Mouse (Mus musculus) intestine, postnatal 0 days (tissue): ENCODE measurements around the gene Fam110a. TPM values are rescaled to one million over a fixed set of nuclear protein-coding genes. Genes with fewer than 3 reads are reported as not detected.
A peak's percentile ranks its signal among the peaks of the same experiment; 100 is the strongest.

Experiments used
- ATAC-seq: fragments of 200-750 bp; cut with Nextera tagmentation; 2 replicates; pipeline ENCODE4 v1.8.0; 2017; ENCODE audit warnings: mild to moderate bottlenecking, moderate TSS enrichment, moderate library complexity
- H3K27ac ChIP-seq: fragments of 300-500 bp; sonication (generic); 2 replicates; pipeline ENCODE4 v1.5.1; 2014; ENCODE audit warnings: mild to moderate bottlenecking, low read depth, low read length, moderate library complexity
- H3K27me3 ChIP-seq: fragments of 300-500 bp; sonication (generic); replicated peaks from 2 replicates; pipeline ENCODE4 v1.6.1; 2014; ENCODE audit warnings: low read length, mixed read lengths; ENCODE audit not compliant: control insufficient read depth, insufficient read depth
- H3K36me3 ChIP-seq: fragments of 300-500 bp; sonication (generic); 2 replicates; pipeline ENCODE4 v1.6.1; 2014; ENCODE audit warnings: mild to moderate bottlenecking, moderate library complexity; ENCODE audit not compliant: control insufficient read depth, insufficient read depth
- H3K4me1 ChIP-seq: fragments of 300-500 bp; sonication (generic); replicated peaks from 2 replicates; pipeline ENCODE4 v1.6.1; 2014; ENCODE audit warnings: antibody characterized with exemption, low read length, mixed read lengths; ENCODE audit not compliant: control insufficient read depth, insufficient read depth
- H3K4me2 ChIP-seq: fragments of 300-500 bp; sonication (generic); replicated peaks from 2 replicates; pipeline ENCODE4 v1.6.1; 2014; ENCODE audit warnings: low read depth, mild to moderate bottlenecking, moderate library complexity
- H3K4me3 ChIP-seq: fragments of 300-500 bp; sonication (generic); 2 replicates; pipeline ENCODE4 v1.5.1; 2014; ENCODE audit warnings: low read depth, low read length
- H3K9ac ChIP-seq: fragments of 300-500 bp; sonication (generic); 2 replicates; pipeline ENCODE4 v1.6.1; 2014; ENCODE audit warnings: mild to moderate bottlenecking, low read depth, low read length
- H3K9me3 ChIP-seq: fragments of 300-500 bp; sonication (generic); 2 replicates; pipeline ENCODE4 v1.6.1; 2016; ENCODE audit warnings: mixed run types; ENCODE audit not compliant: control insufficient read depth
- CTCF ChIP-seq: sonication (generic); IDR thresholded peaks from 2 replicates; pipeline ENCODE4 v1.5.1; 2016; ENCODE audit warnings: low read depth, mild to moderate bottlenecking, control low read depth, antibody characterized with exemption, moderate library complexity
- WGBS: fragments of 180-500 bp; shearing (Covaris S2); extraction: QIAGEN DNeasy Blood & Tissue Kit; methylation state at CpG from one replicate; pipeline ENCODE4 v1.1.7; 2014; 5-methylcytosine and 5-hydroxymethylcytosine counted together
- polyA plus RNA-seq: library from polyadenylated mRNA; unstranded; fragments of >200 nt; fragmentation: Nextera tagmentation; extraction: Ambion mirVana; gene quantifications from 2 replicates; pipeline ENCODE4 v1.2.1, GENCODE M21; 2015

Fam110a gene
- polyA plus RNA-seq, 1 experiment from 2014 or later = 14.5 TPM

GRCm38 (mm10) chr2:151953665-151954064 is 26.4 kb downstream of the Fam110a start:
- no peak for ATAC-seq
- H3K4me2 ChIP-seq = no peak overlapping the region
- no peaks in the 10 kb centered on the region for H3K4me1 ChIP-seq
- H3K4me3 ChIP-seq = no peak overlapping the region
- no peak overlapping the region for H3K27ac ChIP-seq
- no peaks in the 10 kb centered on the region for H3K9me3 ChIP-seq
- TF ChIP-seq CTCF = no peak
- H3K27me3 ChIP-seq = no peaks in the 10 kb centered on the region
- no peaks in the 10 kb centered on the region for H3K36me3 ChIP-seq
- no peak overlapping the region for H3K9ac ChIP-seq
- 86% methylated on average over 8 of the region's 8 CpGs for WGBS

GRCm38 (mm10) chr2:151949082-151949774 is 30.8 kb downstream of the Fam110a start:
- no peak for ATAC-seq
- no peak for TF ChIP-seq CTCF
- H3K27ac ChIP-seq = no peak overlapping the region
- no peaks in the 10 kb centered on the region for H3K4me1 ChIP-seq
- H3K4me2 ChIP-seq = no peak overlapping the region
- H3K36me3 ChIP-seq = no peaks in the 10 kb centered on the region
- 71% methylated on average over 2 of the region's 2 CpGs for WGBS
- no peak overlapping the region for H3K9ac ChIP-seq
- H3K4me3 ChIP-seq = no peak overlapping the region
- H3K27me3 ChIP-seq = no peaks in the 10 kb centered on the region
- H3K9me3 ChIP-seq = no peaks in the 10 kb centered on the region

GRCm38 (mm10) chr2:151948311-151948710 is 31.7 kb downstream of the Fam110a start:
- no peak overlapping the region for H3K9ac ChIP-seq
- no peak for TF ChIP-seq CTCF
- no peaks in the 10 kb centered on the region for H3K9me3 ChIP-seq
- no peaks in the 10 kb centered on the region for H3K4me1 ChIP-seq
- H3K4me3 ChIP-seq = no peak overlapping the region
- H3K4me2 ChIP-seq = no peak overlapping the region
- no peak for ATAC-seq
- no peaks in the 10 kb centered on the region for H3K27me3 ChIP-seq
- 78% methylated on average over 7 of the region's 7 CpGs for WGBS
- no peak overlapping the region for H3K27ac ChIP-seq
- H3K36me3 ChIP-seq = no peaks in the 10 kb centered on the region

DNA sequence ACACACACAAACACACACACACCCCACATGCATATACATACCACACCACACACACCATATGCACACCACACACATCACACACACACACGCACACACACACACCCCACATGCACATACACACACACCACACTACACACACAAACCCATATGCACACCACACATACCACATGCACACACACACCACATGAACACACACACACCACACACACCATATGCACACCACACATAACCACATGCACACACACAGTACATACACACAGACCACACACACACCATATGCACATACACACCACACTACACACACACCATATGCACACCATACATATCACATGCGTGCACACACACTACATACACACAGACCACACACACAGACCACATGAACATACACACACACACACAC is 32.4 kb downstream of the Fam110a start:
- no peak for ATAC-seq
- H3K9me3 ChIP-seq = no peaks in the 10 kb centered on the region
- 96% methylated on average over 2 of the region's 2 CpGs for WGBS
- no peak overlapping the region for H3K4me3 ChIP-seq
- no peak overlapping the region for H3K9ac ChIP-seq
- no peaks in the 10 kb centered on the region for H3K36me3 ChIP-seq
- TF ChIP-seq CTCF = no peak
- H3K27me3 ChIP-seq = no peaks in the 10 kb centered on the region
- H3K27ac ChIP-seq = no peak overlapping the region
- no peak overlapping the region for H3K4me2 ChIP-seq
- H3K4me1 ChIP-seq = no peaks in the 10 kb centered on the region

GRCm38 (mm10) chr2:151944106-151944505 is 35.9 kb downstream of the Fam110a start:
- no peak overlapping the region for H3K27ac ChIP-seq
- H3K9ac ChIP-seq = no peak overlapping the region
- H3K4me1 ChIP-seq = no peaks in the 10 kb centered on the region
- H3K4me3 ChIP-seq = no peak overlapping the region
- no peak overlapping the region for H3K4me2 ChIP-seq
- no peak for TF ChIP-seq CTCF
- no peaks in the 10 kb centered on the region for H3K27me3 ChIP-seq
- H3K9me3 ChIP-seq = no peaks in the 10 kb centered on the region
- no peaks in the 10 kb centered on the region for H3K36me3 ChIP-seq
- WGBS = 59% methylated on average over 2 of the region's 2 CpGs
- ATAC-seq = no peak

GRCm38 (mm10) chr2:151941269-151941668 is 38.8 kb downstream of the Fam110a start:
- Histone ChIP-seq H3K4me2 (no peak overlapping the region), H3K27me3 (no peaks in the 10 kb centered on the region), H3K27ac (no peak overlapping the region), H3K36me3 (no peaks in the 10 kb centered on the region), H3K9ac (no peak overlapping the region), H3K9me3 (no peaks in the 10 kb centered on the region), H3K4me3 (no peak overlapping the region), H3K4me1 (no peaks in the 10 kb centered on the region)
- 40% methylated on average over 2 of the region's 2 CpGs for WGBS
- TF ChIP-seq CTCF = peak; percentile 75
- ATAC-seq = no peak
